Mouse (Mus musculus): Measurements from ENCODE around the gene Ephb2.

Ephb2 gene

GRCm38 (mm10) chr4:136835621-136836386, at the start of gene Ephb2:
Gene Ephb2, minus strand, starts transcription at chr4:136835988.
- peak; percentile 61 for DNase-seq (ENCODE audit: low spot score)

DNA sequence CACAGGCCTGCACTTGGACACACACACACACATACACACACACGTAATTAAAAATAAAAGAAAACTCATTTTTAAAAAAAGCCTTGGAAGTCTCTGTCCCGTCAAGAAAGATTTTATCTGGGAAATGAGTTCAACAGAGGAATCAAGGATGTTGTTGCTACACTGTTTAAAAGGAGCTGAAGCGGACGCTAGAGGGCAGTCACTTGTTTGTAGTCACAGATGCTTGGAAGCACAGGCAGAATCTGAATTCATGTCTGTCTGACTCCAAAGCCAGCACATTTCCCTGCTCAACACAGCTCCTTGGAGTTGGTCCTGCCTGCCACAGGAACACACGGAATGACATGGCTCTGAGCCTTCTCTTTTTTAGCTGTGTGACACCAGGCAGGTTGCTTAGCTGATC, 42.8 kb upstream of the Ephb2 start:
- no peak for DNase-seq (ENCODE audit: low spot score)

GRCm38 (mm10) chr4:136878171-136878570, 42.4 kb upstream of the Ephb2 start:
- DNase-seq (ENCODE audit: low spot score), result no peak

- peak; percentile 10 for DNase-seq (ENCODE audit: low spot score)
These were observed 41.2 kb upstream of the Ephb2 start for GRCm38 (mm10) chr4:136876971-136877370.

DNA sequence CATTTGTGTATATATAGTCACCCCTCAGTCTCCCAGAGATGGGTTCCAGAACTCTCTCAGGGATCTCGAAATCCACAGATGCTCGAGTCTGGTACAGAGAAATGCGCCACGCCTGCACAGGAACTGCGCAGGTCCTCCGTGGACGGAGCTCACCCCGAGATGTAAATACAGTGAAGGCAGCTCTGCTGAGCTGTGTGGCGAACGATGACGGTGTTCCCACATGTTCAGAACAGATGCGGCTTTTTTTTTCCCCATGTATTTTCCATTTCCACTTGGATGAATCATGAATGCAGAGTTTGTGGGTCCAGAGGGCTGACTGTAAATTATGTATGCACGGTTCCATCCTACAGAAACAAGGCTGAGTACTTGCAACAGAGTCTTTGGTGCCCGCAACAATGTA, 39.2 kb upstream of the Ephb2 start:
- DNase-seq (ENCODE audit: low spot score), result no peak

GRCm38 (mm10) chr4:136868371-136868770, 32.6 kb upstream of the Ephb2 start:
- DNase-seq (ENCODE audit: low spot score), result no peak

GRCm38 (mm10) chr4:136867690-136868345, 32.0 kb upstream of the Ephb2 start:
- DNase-seq (ENCODE audit: low spot score), result no peak

DNA sequence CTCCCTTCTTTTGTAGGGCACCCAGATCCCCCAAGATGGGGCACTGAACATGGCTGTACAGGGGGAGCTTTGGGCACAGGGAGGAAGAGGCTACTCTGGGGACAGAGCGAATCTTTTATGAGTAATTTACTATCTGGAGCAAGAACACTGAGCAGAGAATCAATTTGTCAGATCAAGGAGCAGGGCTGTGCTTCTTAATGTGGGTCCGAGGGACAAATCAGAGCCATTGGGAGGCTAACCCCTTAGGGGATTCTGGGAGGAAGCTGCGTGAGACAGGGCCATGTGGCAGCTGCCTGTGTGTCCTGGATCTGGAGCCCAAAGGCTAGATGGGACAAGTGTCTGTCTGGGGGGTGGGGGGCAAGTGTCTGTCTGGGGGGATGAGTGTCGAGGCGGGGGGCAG, 29.7 kb upstream of the Ephb2 start:
- no peak for DNase-seq (ENCODE audit: low spot score)

DNA sequence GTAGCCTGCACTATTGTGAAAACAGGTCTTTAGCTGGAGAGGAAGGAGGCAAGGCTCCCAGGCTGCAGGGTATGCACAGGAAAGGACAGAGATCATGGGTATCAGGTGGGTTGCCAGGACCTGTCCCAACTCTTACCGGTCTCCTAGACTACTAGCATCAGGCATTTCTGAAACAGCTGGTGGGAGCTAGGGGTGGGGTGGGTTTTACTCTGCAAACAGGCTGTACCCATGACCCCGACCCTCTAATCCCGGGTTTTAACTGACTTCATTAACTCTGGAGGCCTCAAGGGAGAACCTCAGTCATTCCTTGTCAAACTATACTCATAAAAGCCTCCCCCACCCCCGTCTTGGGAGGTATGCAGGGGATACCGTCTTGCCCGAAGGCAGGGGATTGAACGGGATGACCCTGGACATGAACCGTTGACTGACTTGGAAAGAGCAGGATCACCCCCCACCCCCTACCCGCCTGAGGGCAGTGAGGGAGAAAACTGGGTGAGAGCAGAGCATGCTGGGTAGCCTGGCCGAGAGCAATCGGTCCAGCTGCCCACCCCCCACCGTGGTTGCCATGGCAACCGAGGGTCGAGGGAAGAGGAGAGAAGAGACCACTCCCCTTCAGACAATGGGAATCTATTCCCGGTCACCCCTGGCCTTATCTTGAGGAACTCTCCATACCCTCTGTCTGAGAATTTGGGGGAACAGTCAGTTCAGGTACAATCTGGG, 29.1 kb upstream of the Ephb2 start:
- no peak for DNase-seq (ENCODE audit: low spot score)

DNA sequence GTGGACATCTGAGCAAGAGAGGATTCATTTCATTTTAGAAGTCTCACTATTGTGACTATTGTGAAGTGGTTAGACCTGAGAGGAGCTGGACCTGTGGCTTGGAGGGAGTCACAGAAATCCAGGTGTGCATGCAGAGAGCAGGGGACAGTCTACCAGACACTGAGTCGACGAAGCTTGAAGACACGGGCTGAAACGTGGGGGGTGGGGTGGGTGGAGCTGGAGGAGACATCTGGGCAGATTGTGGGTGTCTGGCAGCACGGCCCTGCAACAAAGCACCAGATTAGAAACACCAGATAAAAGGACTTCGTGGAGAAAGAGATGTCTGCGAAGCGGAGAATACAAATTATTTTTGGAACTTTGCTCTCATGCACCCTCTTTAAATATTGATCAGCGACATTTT, 27.7 kb upstream of the Ephb2 start:
- DNase-seq (ENCODE audit: low spot score), result no peak

GRCm38 (mm10) chr4:136862411-136862810, 26.6 kb upstream of the Ephb2 start:
- no peak for DNase-seq (ENCODE audit: low spot score)

DNA sequence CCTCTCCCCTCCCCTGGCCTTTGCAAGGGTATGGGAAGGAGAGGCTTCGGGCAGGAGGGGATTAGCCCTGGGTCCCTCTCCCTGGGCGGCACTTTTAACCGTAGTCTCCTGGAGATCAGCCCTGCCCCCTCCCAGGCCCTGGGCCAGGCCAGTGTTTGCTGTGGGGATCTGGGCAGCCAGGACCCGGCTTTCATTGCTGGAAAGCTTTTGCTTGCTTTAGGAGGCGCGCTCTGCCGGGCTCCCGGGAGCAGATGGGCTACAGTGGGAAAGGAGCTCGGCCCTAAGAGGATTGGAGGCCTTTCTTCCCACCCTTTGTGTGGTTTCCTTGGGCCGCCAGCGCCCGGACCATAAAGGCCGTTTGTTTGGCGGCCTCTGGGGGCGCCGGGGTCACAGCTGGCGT, 26.0 kb upstream of the Ephb2 start:
- DNase-seq (ENCODE audit: low spot score), result no peak

- DNase-seq (ENCODE audit: low spot score), result no peak
These were observed 24.2 kb upstream of the Ephb2 start for GRCm38 (mm10) chr4:136860022-136860421.

GRCm38 (mm10) chr4:136855081-136855480, 19.3 kb upstream of the Ephb2 start:
- DNase-seq (ENCODE audit: low spot score), result no peak

DNA sequence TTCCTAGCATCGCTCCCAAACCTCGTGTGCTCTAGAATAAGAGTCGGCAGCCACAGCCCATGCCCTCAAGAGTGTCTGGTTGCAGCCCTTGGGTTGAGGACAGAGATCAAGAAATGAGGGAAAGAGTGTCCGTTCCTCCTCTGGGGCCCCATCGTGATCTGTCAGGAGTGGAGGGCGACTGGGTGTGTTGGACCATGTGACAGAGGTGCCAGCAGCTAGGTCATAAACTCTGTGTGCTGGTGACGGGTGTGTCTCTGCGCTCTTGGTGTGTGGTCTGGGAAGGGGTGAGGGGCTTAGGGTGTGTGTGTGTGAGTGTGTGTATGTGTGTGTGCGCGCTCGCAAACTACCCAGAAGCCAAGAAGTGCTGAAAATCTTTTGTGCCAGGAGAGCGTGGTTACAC, 17.2 kb upstream of the Ephb2 start:
- DNase-seq (ENCODE audit: low spot score), result no peak

- no peak for DNase-seq (ENCODE audit: low spot score)
These were observed 16.3 kb upstream of the Ephb2 start for GRCm38 (mm10) chr4:136852119-136852518.

- DNase-seq (ENCODE audit: low spot score), result no peak
These were observed 12.8 kb upstream of the Ephb2 start for GRCm38 (mm10) chr4:136848565-136848964.

GRCm38 (mm10) chr4:136847166-136847565, 11.4 kb upstream of the Ephb2 start:
- DNase-seq (ENCODE audit: low spot score), result no peak

DNA sequence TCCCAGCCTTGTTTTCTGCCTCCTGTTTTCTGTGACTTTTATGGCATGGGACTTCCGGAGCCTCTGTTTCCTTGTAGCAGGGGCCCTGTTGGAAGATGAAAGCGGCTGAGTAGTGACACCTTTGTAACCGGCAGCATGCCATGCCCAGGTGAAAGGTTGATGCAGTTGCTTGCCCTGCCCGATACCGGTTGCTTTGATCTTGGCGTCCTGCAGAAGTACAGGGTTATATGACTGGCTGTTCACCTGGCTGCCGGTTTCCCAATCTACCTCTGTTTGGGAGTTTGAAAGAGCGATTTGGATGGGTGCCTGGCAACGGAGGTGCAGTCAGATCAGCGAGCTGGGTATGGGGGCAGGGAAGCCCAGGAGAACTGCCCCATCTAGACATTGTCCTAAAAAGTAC, 7.0 kb upstream of the Ephb2 start:
- no peak for DNase-seq (ENCODE audit: low spot score)

GRCm38 (mm10) chr4:136842033-136842432, 6.2 kb upstream of the Ephb2 start:
- peak; percentile 13 for DNase-seq (ENCODE audit: low spot score)

- peak; percentile 70 for DNase-seq (ENCODE audit: low spot score)
These were observed 5.3 kb upstream of the Ephb2 start for GRCm38 (mm10) chr4:136841056-136841455.

- no peak for DNase-seq (ENCODE audit: low spot score)
These were observed 2.7 kb upstream of the Ephb2 start for GRCm38 (mm10) chr4:136838462-136838861.

DNA sequence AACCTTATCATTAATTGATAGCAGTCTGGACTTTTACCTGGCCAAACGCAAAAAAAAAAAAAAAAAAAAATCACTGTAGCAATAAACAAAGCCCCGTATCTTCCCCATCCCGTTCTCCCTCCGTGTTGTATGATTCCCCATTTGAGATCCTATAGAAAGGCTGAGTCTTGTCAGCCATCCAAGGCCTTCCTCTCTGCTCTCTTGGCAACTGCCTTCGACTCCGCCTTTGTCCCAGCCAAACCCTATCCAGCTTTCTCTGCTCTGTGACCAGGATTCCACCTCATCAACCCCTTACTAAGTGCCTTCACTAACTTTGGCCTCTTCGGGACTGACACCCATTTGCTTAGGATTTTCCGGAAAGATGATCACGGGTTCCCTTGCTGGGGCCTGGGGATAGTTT, 2.2 kb upstream of the Ephb2 start:
- no peak for DNase-seq (ENCODE audit: low spot score)
